Mouse (Mus musculus) hindbrain, embryonic 12.5 days (tissue): ENCODE measurements around the gene Acat1. TPM values are rescaled to one million over a fixed set of nuclear protein-coding genes. Genes with fewer than 3 reads are reported as not detected.

Source experiments
- polyA plus RNA-seq: library from polyadenylated mRNA; unstranded; fragments of >200 nt; fragmentation: Nextera tagmentation; extraction: Ambion mirVana; gene quantifications from 2 replicates; pipeline ENCODE4 v1.2.1, GENCODE M21; 2016

Gene Acat1
- polyA plus RNA-seq, 1 experiment from 2014 or later: 82.6 TPM

Other genes starting within 250 kb of the Acat1 start
- 13.4 and 15.0 TPM in 2 replicates for gene Kdelc2, start 226.4 kb downstream of the Acat1 start, polyA plus RNA-seq
- 0.49 and 0.77 TPM in 2 replicates for gene 4930550C14Rik, start 208.1 kb downstream of the Acat1 start, polyA plus RNA-seq
- 13.8 and 15.7 TPM in 2 replicates for gene Atm, start 73.6 kb downstream of the Acat1 start, polyA plus RNA-seq
- 16.2 and 20.5 TPM in 2 replicates for gene Npat, start 73.3 kb downstream of the Acat1 start, polyA plus RNA-seq
- gene Cul5, start 59.6 kb upstream of the Acat1 start, polyA plus RNA-seq: 49.1 and 49.8 TPM in 2 replicates
- 3.1 and 3.2 TPM in 2 replicates for gene Rab39, start 95.8 kb upstream of the Acat1 start, polyA plus RNA-seq
- 3.0 and 3.7 TPM in 2 replicates for gene Slc35f2, start 161.2 kb upstream of the Acat1 start, polyA plus RNA-seq
- 1.3 and 6.3 TPM in 2 replicates for gene Sln, start 239.8 kb upstream of the Acat1 start, polyA plus RNA-seq